Mouse (Mus musculus) C2C12 (cell line): ENCODE measurements at regions not wholly inside any gene's neighbourhood (a gene's known extent, or its start where the extent isn't known, plus 50 kb on each side); places are given as distances from the start of the nearest gene placed in this dataset.

Experiments used
- CTCF ChIP-seq: IDR thresholded peaks from one replicate; pipeline ENCODE4 v1.5.1; 2011; ENCODE audit not compliant: control insufficient read depth, insufficient read depth, insufficient read length
- MAX ChIP-seq: IDR thresholded peaks from one replicate; pipeline ENCODE4 v1.6.1; 2011; ENCODE audit warnings: mild to moderate bottlenecking, control low read depth
- MYOG ChIP-seq: IDR thresholded peaks from one replicate; pipeline ENCODE4 v1.6.1; 2011; ENCODE audit not compliant: control insufficient read depth, insufficient read length; ENCODE audit errors: extremely low read depth

DNA sequence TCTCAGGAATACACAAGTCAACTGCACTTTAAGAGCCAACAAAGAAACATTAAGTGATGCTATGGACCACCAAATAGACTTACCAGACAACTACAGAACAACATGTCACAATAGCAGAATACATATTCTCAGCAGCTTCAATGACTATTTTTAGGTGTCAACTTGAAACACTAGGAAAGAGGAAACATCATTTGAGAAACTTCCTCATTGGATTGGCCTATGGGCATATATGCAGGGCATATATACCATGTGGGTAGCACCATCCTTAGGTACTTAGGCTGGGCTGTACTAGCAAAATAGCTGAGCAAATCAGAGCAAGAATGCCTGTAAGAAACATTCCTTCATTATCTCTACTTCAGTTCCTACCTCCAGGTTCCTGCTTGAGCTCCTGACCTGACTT is 187.9 kb upstream of the Slc7a11 start:
- TF ChIP-seq CTCF: no peak
- no peak for TF ChIP-seq MYOG
- TF ChIP-seq MAX: no peak
